Mouse (Mus musculus): ENCODE data around the gene Tecpr1. TPM values are rescaled to one million over a fixed set of nuclear protein-coding genes. Genes with fewer than 3 reads are reported as not detected.

Gene Tecpr1
- total RNA-seq, 2 experiments from 2014 or later: 15.4 to 19.1 TPM

GRCm38 (mm10) chr5:144203398-144203959 lies 19.9 kb downstream of the Tecpr1 start:
- TF ChIP-seq CTCF (IDR thresholded peaks at IDR 0.05): peak; percentile 15; the same call in 1 of the 2 replicates
- DNase-seq: peak; percentile 86
- Histone ChIP-seq H3K4me3 (no peak overlapping the region), H3K27ac (peak overlapping the region; percentile 83)
- intact Hi-C loops (cut with DNase I): no loop called here

GRCm38 (mm10) chr5:144202430-144202829 lies 21.0 kb downstream of the Tecpr1 start:
- H3K4me3 ChIP-seq: no peak overlapping the region
- peak; percentile 20; the same call in 1 of the 2 replicates for TF ChIP-seq CTCF (IDR thresholded peaks at IDR 0.05)
- intact Hi-C loops (cut with DNase I): no loop called here
- no peak overlapping the region for H3K27ac ChIP-seq
- no peak for DNase-seq

DNA sequence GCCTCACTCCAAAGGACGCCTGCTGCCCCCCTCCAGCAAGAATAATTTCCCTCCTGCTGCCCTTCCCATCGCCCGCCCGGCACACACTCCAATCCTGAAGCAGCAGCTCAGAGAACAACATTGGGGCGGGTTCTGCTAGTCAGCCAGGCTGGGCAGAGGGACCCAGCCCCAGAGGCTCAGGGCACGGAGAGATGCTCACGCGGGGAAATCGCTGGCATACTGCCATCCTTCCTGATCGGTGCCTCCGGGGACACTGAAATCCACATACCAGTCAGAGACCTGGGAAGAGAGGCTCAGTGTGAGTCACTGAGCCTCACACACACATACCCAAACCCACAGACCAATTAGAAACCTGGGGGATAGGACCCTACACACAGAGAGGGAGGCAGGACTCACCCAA lies 22.8 kb downstream of the Tecpr1 start:
- no peak overlapping the region for H3K4me3 ChIP-seq
- intact Hi-C loops (cut with DNase I): no loop called here
- TF ChIP-seq CTCF (IDR thresholded peaks at IDR 0.05): no peak
- DNase-seq: no peak
- no peak overlapping the region for H3K27ac ChIP-seq

DNA sequence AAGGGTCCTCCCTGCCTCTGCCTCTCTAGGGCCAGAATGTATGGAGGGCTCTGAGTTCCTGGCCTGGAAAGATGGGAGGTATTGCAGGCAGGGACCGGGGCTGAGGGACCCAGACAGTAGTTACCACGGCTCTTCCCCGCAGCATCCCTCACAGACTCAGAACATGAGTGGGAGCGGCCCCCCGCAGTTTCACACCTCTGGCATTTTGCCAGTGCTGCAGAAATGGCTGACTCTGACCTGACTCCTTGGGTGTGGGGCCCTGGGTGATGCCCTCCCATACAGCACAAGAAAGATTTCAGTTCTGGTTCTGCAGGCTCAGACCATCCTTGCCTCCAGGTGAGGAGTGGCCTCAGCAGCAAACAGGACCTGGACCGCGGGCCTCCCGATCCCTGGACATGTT lies 27.8 kb downstream of the Tecpr1 start:
- H3K27ac ChIP-seq: no peak overlapping the region
- intact Hi-C loops (cut with DNase I): no loop called here
- no peak for DNase-seq
- no peak overlapping the region for H3K4me3 ChIP-seq
- no peak for TF ChIP-seq CTCF (IDR thresholded peaks at IDR 0.05)

DNA sequence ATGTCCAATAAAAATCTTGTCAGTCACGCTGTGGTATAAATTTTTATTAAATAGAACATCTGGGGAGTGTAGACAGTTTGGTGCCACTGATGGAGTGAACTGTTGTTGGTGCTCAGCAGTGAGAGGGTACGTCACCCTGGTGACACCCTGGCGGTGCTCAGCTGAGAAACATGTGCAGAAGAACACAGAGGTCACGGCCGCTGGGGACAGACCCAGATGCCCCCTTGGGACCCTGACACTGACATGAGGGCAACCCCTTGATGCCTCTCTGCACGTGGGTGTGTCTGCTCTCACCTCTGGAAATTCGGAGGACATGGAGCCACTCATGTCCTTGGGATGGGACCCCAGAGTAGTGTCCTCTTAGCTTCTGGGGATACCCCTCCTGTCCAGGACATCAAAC lies 29.0 kb downstream of the Tecpr1 start:
- intact Hi-C loops (cut with DNase I): no loop called here
- no peak for DNase-seq
- Histone ChIP-seq H3K4me3 (no peak overlapping the region), H3K27ac (no peak overlapping the region)
- no peak for TF ChIP-seq CTCF (IDR thresholded peaks at IDR 0.05)

- Histone ChIP-seq H3K27ac (no peak overlapping the region), H3K4me3 (no peak overlapping the region)
- intact Hi-C loops (cut with DNase I): no loop called here
- DNase-seq: no peak
- TF ChIP-seq CTCF (IDR thresholded peaks at IDR 0.05): no peak
Measured at GRCm38 (mm10) chr5:144192673-144193072, 30.7 kb downstream of the Tecpr1 start.

GRCm38 (mm10) chr5:144191026-144191425 lies 32.4 kb downstream of the Tecpr1 start:
- TF ChIP-seq CTCF (IDR thresholded peaks at IDR 0.05): no peak
- no peak overlapping the region for H3K4me3 ChIP-seq
- DNase-seq: no peak
- intact Hi-C loops (cut with DNase I): no loop called here
- H3K27ac ChIP-seq: no peak overlapping the region

- DNase-seq: peak; percentile 47
- H3K4me3 ChIP-seq: peak within 1 kb of the TSS; percentile 51
- no peak for TF ChIP-seq CTCF (IDR thresholded peaks at IDR 0.05)
- H3K27ac ChIP-seq: no peak within 1 kb of the TSS
- intact Hi-C loops (cut with DNase I): no loop called here
Measured at GRCm38 (mm10) chr5:144189950-144190583, 33.3 kb downstream of the Tecpr1 start, which contains the start of gene Bhlha15. TSS of gene Bhlha15 (plus strand) at chr5:144190286.

DNA sequence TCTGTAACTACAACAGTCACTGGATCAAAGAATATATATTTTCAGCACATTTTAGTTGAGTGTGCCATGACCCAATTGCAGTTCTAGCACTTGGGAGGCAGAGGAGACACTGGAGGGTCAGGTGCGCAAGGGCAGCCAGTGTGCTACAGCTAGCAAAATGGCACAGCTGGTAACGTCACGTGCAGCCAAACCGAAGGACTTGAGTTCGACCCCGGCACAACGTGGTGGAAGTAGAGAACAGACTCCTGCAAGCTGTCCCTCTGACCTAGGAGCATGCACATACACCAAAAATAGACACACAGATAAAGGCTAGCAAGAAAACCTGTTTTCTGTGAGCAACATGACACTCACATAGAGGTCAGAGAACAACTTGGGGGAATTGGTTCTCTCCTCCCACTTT lies 34.1 kb downstream of the Tecpr1 start:
- intact Hi-C loops (cut with DNase I): no loop called here
- no peak for TF ChIP-seq CTCF (IDR thresholded peaks at IDR 0.05)
- DNase-seq: no peak
- Histone ChIP-seq H3K4me3 (no peak overlapping the region), H3K27ac (no peak overlapping the region)

- H3K27ac ChIP-seq: no peak overlapping the region
- no peak for TF ChIP-seq CTCF (IDR thresholded peaks at IDR 0.05)
- H3K4me3 ChIP-seq: no peak overlapping the region
- no peak for DNase-seq
- intact Hi-C loops (cut with DNase I): no loop called here
Measured at GRCm38 (mm10) chr5:144188422-144188821, 35.0 kb downstream of the Tecpr1 start.

DNA sequence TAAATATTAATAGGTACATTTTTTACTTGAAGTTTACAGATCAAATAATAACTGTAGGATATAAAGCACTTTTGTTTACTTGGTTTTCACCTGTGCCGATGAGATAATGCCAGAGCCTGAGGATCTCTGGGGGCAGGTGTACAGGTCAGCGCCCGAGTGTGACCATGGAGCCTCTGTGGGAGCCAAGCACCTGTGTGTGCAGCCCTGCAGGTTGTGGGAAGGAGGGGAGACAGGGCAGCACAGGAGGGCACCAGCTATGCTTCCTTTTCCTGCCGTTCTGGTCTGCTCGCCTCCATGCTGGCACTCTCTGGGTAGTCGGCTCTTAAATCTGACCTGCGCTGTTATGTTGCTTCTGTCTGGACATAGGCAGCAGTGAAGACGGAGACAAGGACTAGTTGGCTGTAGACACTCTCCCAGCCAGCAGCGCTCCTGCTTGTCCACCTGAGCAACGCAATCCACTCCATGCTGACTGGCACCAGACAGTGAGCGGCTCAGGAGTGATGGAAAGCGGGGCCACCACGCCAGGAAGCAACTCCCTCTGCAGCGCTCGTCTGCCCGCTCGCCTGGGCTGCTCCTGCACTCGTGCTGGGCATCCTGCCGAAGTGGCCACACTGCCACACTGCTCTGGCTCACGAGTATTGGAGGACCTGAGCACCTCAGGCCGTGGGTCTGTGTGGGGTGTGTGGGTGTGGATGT lies 38.9 kb downstream of the Tecpr1 start:
- H3K27ac ChIP-seq: peak overlapping the region; percentile 16; the same call in 1 of the 2 replicates
- intact Hi-C loops (cut with DNase I): no loop called here
- no peak for TF ChIP-seq CTCF (IDR thresholded peaks at IDR 0.05)
- H3K4me3 ChIP-seq: no peak overlapping the region
- no peak for DNase-seq

GRCm38 (mm10) chr5:144183647-144184335 lies 39.6 kb downstream of the Tecpr1 start:
- intact Hi-C loops (cut with DNase I): no loop called here
- no peak overlapping the region for H3K4me3 ChIP-seq
- peak; percentile 87 for DNase-seq
- peak overlapping the region; percentile 25; the same call in 1 of the 2 replicates for H3K27ac ChIP-seq
- TF ChIP-seq CTCF (IDR thresholded peaks at IDR 0.05): no peak

GRCm38 (mm10) chr5:144183248-144183559 lies 40.2 kb downstream of the Tecpr1 start:
- Histone ChIP-seq H3K4me3 (no peak overlapping the region), H3K27ac (no peak overlapping the region)
- TF ChIP-seq CTCF (IDR thresholded peaks at IDR 0.05): no peak
- no peak for DNase-seq
- intact Hi-C loops (cut with DNase I): no loop called here
